Mouse (Mus musculus) hindbrain, embryonic 10.5 days (tissue): ENCODE measurements around the gene Pcsk5. TPM values are rescaled to one million over a fixed set of nuclear protein-coding genes. Genes with fewer than 3 reads are reported as not detected.
A peak's percentile ranks its signal among the peaks of the same experiment; 100 is the strongest.

ENCODE experiments used
- DNase-seq: peaks from one replicate; pipeline ENCODE4 v3.0.0-alpha.2; 2017; ENCODE audit warnings: low spot score
- H3K27ac ChIP-seq: fragments of 300-500 bp; sonication (generic); 2 replicates; pipeline ENCODE4 v1.5.1; 2016; ENCODE audit warnings: mild to moderate bottlenecking, moderate library complexity
- H3K27me3 ChIP-seq: fragments of 300-500 bp; sonication (generic); 2 replicates; pipeline ENCODE4 v1.6.1; 2016; ENCODE audit warnings: mild to moderate bottlenecking; ENCODE audit not compliant: poor library complexity, insufficient read depth, severe bottlenecking
- H3K36me3 ChIP-seq: fragments of 300-500 bp; sonication (generic); 2 replicates; pipeline ENCODE4 v1.6.1; 2016; ENCODE audit warnings: mild to moderate bottlenecking, moderate library complexity
- H3K4me1 ChIP-seq: fragments of 300-500 bp; sonication (generic); replicated peaks from 2 replicates; pipeline ENCODE4 v1.6.1; 2016; ENCODE audit warnings: mild to moderate bottlenecking
- H3K4me3 ChIP-seq: fragments of 300-500 bp; sonication (generic); 2 replicates; pipeline ENCODE4 v1.5.1; 2016; ENCODE audit warnings: mild to moderate bottlenecking, moderate library complexity
- H3K9me3 ChIP-seq: fragments of 300-500 bp; sonication (generic); 2 replicates; pipeline ENCODE4 v1.6.1; 2016; ENCODE audit warnings: mild to moderate bottlenecking, moderate library complexity
- WGBS: fragments of 180-500 bp; shearing (Covaris S2); methylation state at CpG from one replicate; pipeline ENCODE4 v1.1.7; 2016; 5-methylcytosine and 5-hydroxymethylcytosine counted together
- polyA plus RNA-seq: library from polyadenylated mRNA; unstranded; fragments of >200 nt; fragmentation: Nextera tagmentation; extraction: Ambion mirVana; gene quantifications from 2 replicates; pipeline ENCODE4 v1.2.1, GENCODE M21; 2016

Gene Pcsk5
- polyA plus RNA-seq, 1 experiment from 2014 or later, result 7.5 TPM

DNA sequence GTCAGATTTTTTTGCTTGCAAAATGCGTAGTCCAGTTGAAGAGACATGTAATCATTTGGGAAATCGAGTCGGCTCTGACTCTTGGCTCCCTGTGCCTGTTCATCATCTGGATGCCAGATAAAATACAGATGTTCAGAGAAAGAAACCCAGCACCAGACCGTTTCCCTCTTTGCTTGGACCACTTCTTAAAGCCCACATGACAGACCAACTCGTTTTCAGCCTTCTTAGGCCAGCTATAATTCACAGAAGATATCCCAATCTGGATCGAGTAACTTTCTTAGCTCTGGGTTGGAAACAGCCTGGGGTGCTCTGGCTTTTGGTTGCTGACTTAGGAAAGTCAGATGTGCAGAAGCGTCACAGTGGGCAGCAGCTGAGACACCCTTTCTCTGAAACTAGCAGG, 365.6 kb downstream of the Pcsk5 start:
- no peak overlapping the region for H3K27ac ChIP-seq
- no peaks in the 10 kb centered on the region for H3K9me3 ChIP-seq
- DNase-seq, result no peak
- H3K4me3 ChIP-seq, result no peak overlapping the region
- no peaks in the 10 kb centered on the region for H3K4me1 ChIP-seq
- H3K27me3 ChIP-seq, result no peaks in the 10 kb centered on the region
- H3K36me3 ChIP-seq, result no peaks in the 10 kb centered on the region
- 80% methylated on average over 7 of the region's 7 CpGs for WGBS

DNA sequence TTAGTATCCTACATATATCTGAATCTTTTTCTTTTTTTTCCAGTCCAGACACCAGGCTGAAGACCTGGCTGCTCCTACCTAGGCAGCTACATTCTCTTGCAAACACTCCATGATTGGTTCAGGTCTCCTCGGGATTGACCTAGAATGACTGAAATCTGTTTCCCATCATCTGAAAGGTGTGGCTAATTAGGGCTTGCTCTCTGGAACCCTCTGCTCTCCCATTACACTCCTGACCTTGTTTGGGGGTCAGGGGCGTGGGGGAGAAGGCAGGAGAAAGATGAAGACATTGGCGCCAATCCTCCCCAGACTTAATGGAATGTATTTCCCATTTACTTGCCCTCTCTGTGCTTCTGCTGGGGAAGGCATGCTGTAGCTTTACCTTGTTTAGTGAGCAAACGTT, 366.2 kb downstream of the Pcsk5 start:
- peak; percentile 19 for DNase-seq
- Histone ChIP-seq H3K9me3 (no peaks in the 10 kb centered on the region), H3K27ac (no peak overlapping the region), H3K27me3 (no peaks in the 10 kb centered on the region), H3K4me3 (no peak overlapping the region), H3K4me1 (no peaks in the 10 kb centered on the region), H3K36me3 (no peaks in the 10 kb centered on the region)
- 67% methylated on average over 4 of the region's 4 CpGs for WGBS

DNA sequence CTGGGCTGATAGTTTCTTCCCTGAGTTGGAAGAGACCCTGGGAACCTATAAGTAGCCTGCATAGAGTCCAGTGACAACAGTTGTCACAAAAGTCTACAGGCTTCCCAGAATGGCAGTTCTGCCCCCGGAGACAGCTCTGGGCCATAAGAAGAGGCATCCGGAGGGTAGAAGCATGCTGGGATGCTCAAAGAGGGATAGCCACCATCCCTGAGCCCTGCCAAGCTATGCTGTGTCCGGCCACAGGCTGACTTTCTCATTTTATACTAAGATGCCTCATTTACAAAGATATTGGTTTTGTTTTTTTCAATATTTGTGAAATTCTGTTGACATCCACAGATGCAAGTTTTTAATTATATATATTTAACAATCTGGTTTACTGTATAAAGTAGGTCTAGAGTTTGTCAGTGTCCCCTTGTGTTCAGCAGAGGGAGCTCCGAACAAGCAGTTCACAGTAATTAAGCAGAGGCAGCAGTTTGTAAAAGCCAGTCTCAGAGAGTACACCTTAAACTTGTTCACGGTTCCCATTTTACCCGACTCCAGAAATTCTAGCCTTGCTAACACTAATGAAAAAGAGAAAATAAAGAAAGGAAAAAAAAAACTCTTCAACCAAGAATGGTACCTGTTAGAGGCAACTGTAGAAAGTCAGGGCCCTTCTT, 369.7 kb downstream of the Pcsk5 start:
- 65% methylated on average over 6 of the region's 6 CpGs for WGBS
- no peak overlapping the region for H3K4me3 ChIP-seq
- H3K27me3 ChIP-seq, result no peaks in the 10 kb centered on the region
- no peaks in the 10 kb centered on the region for H3K36me3 ChIP-seq
- no peaks in the 10 kb centered on the region for H3K9me3 ChIP-seq
- no peak overlapping the region for H3K27ac ChIP-seq
- DNase-seq, result no peak
- no peaks in the 10 kb centered on the region for H3K4me1 ChIP-seq

DNA sequence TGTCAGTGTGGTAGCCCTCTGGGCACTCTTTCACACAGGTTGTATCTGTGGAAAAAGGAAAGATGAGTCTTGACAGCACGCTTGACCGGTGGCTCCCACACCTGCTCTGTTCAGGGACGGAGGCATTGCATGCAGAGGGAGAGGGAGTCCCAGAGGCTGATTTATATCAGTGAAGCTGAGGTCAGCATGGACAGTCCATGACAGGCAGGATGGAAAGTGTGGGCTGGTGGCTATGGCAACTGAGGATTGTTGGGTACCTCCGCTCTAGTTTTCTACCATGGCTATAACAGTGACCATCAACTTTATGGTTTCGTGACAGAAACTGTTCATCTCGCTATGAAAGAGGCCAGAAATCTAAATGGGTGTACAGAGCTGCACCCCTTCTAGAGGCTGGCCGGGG, 385.4 kb downstream of the Pcsk5 start:
- Histone ChIP-seq H3K27me3 (no peaks in the 10 kb centered on the region), H3K36me3 (no peaks in the 10 kb centered on the region), H3K4me1 (no peaks in the 10 kb centered on the region), H3K4me3 (no peak overlapping the region), H3K27ac (no peak overlapping the region), H3K9me3 (no peaks in the 10 kb centered on the region)
- DNase-seq, result no peak
- 87% methylated on average over 7 of the region's 7 CpGs for WGBS

DNA sequence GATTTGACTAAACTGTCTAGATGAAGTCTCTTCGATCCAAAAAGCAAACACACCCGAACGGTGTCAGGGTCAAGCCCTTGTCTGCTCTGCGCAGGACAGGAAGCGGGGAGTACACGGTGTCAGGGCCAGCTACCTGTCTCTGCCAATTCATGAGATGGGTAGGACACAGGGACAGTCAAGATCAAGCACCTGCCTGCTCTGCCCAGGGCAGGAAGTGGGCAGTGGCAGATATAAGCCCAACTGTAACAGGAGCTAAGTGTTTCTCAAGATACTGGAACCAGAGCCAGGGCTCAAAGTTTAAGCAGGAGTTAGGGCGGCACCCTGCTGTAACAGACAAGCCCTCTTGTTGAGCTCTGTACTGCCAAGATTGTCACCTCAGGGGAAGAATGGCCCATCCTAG, 393.9 kb downstream of the Pcsk5 start:
- DNase-seq, result no peak
- H3K4me1 ChIP-seq, result no peaks in the 10 kb centered on the region
- no peak overlapping the region for H3K4me3 ChIP-seq
- H3K9me3 ChIP-seq, result no peaks in the 10 kb centered on the region
- 90% methylated on average over 7 of the region's 7 CpGs for WGBS
- no peak overlapping the region for H3K27ac ChIP-seq
- H3K27me3 ChIP-seq, result no peaks in the 10 kb centered on the region
- no peaks in the 10 kb centered on the region for H3K36me3 ChIP-seq

DNA sequence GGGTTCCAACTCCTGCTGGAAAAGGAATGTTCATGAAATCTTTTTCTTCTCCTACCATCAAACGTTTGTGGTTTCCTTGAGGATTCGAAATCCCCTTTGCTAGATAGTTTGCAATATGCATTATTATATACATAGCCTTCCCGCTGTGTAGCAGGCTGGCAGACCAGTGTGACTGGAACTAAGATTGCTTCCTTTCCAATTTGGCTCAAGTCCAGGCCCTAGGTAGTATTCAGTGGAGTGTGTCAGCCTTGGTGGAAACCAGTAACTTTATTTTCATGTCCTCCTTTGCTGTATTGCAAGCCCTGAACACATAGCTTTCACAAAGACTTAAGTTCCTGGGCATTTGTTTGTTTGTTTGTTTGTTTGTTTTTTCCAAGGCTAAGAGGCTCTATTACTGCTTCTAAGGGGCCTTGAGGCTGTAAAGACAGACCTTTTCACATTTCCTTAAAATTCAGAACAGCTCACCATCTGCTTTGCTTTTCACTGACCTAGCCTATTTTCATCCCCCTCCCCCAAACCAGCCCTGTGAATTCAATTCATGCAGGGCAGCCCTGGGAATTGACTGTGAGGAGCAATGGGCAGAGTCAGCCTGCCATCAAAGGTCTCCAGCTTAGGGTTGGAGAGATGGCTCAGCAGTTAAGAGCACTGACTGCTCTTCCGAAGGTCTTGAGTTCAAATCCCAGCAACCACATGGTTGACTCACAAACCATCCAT, 397.8 kb downstream of the Pcsk5 start:
- Histone ChIP-seq H3K27me3 (no peaks in the 10 kb centered on the region), H3K4me3 (no peak overlapping the region), H3K27ac (no peak overlapping the region), H3K4me1 (no peaks in the 10 kb centered on the region), H3K9me3 (no peaks in the 10 kb centered on the region), H3K36me3 (no peaks in the 10 kb centered on the region)
- WGBS, result 78% methylated on average over 4 of the region's 4 CpGs
- DNase-seq, result no peak

DNA sequence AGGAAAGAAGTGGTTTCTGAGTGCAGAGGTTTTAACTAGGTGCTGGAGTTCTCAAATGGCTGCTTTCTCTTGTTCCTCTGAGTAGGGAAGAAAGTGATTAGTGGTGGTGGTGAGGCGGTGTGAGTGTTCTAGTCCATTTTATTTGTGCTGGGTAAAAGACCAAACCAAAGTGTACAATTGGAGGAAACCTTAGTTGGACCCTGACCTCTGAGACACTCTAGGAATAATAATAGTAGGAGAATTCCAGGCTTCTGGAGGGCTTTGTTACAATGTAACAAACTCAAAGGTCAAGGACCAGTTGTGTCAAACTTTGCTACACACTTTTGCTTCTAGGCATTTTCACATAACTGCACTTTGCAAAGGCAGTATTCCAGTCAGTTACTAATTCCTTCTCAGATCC, 400.8 kb downstream of the Pcsk5 start:
- H3K4me3 ChIP-seq, result no peak overlapping the region
- H3K9me3 ChIP-seq, result no peaks in the 10 kb centered on the region
- no peak for DNase-seq
- WGBS, result 86% methylated on average over 1 of the region's 1 CpGs
- no peaks in the 10 kb centered on the region for H3K36me3 ChIP-seq
- no peaks in the 10 kb centered on the region for H3K4me1 ChIP-seq
- H3K27ac ChIP-seq, result no peak overlapping the region
- H3K27me3 ChIP-seq, result no peaks in the 10 kb centered on the region

DNA sequence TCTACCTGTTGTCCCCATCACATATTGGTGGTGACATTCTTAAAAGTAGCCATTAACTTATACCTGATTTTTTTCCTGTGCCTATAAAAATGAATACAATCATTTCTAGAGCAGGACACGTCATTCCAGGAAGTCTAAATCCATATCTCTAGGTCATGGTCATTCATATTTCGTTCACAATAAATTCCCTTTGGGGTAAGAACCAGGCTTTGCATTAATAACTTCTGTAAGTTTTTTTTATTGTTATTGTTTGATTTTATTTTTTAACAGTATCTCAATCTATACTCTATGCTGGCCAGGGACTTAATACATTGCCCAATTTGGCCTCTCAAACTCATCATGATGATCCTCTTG, 408.9 kb downstream of the Pcsk5 start:
- no peak for DNase-seq
- no peak overlapping the region for H3K27ac ChIP-seq
- WGBS, result 93% methylated on average over 2 of the region's 2 CpGs
- no peaks in the 10 kb centered on the region for H3K4me1 ChIP-seq
- no peaks in the 10 kb centered on the region for H3K27me3 ChIP-seq
- no peak overlapping the region for H3K4me3 ChIP-seq
- no peaks in the 10 kb centered on the region for H3K9me3 ChIP-seq
- no peaks in the 10 kb centered on the region for H3K36me3 ChIP-seq

DNA sequence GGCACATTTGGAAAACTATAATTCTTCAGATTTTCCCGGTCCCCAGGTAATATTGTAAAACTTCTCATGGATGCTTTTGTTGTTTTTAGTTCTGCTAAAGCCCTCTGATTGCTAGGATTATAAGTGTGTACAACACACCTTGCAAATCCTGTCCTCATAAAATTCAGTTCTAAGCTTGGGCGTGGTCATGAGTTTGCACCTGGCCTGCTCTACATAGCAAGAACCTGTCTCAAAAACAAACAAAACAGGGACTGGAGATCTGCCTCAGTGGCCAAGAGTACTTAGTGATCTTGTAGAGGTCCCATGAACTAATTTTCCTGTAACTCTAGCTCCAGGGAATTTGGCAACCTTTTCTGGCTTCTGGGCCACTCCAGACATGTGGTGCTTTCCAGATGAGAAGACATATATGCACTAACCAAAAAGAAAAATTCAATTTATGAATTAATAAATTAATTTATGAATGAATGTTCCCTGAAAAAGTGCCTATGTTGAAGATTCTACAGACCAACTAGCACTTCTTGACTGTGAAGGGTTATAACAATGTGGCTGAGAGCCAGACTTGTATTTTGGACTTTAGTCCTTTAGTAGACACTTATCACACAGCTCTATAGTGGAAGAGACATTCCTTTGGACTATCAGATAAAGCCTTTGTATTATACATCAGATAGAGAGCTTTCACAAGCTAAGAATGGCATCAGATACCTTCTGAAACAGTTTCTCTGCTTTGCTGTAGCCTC, 409.4 kb downstream of the Pcsk5 start:
- Histone ChIP-seq H3K9me3 (no peaks in the 10 kb centered on the region), H3K27ac (no peak overlapping the region), H3K4me3 (no peak overlapping the region), H3K36me3 (no peaks in the 10 kb centered on the region), H3K4me1 (no peaks in the 10 kb centered on the region), H3K27me3 (no peaks in the 10 kb centered on the region)
- DNase-seq, result no peak
- WGBS, result 91% methylated on average over 2 of the region's 2 CpGs

DNA sequence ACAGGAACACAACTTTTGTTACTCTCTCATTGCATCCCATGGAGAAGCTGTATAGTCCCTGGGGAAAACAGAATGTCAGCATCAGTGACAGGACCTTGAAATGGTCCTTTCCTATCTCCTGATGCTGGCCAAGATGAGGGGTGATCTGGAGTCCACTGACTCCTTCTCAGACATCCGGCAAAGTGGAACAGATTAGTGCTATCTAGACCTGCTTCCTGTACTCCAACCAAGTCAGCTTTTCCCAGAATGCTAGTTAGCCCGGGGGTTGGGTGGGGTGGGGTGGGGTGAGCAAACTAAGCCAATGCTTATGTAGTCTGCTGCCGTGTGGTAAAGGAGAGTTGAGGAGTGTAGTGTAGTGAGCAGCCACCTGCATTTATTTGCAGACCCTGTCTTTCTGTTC, 414.1 kb downstream of the Pcsk5 start:
- no peaks in the 10 kb centered on the region for H3K27me3 ChIP-seq
- DNase-seq, result no peak
- H3K4me3 ChIP-seq, result no peak overlapping the region
- H3K27ac ChIP-seq, result no peak overlapping the region
- H3K4me1 ChIP-seq, result no peaks in the 10 kb centered on the region
- 88% methylated on average over 3 of the region's 3 CpGs for WGBS
- no peaks in the 10 kb centered on the region for H3K36me3 ChIP-seq
- no peaks in the 10 kb centered on the region for H3K9me3 ChIP-seq

DNA sequence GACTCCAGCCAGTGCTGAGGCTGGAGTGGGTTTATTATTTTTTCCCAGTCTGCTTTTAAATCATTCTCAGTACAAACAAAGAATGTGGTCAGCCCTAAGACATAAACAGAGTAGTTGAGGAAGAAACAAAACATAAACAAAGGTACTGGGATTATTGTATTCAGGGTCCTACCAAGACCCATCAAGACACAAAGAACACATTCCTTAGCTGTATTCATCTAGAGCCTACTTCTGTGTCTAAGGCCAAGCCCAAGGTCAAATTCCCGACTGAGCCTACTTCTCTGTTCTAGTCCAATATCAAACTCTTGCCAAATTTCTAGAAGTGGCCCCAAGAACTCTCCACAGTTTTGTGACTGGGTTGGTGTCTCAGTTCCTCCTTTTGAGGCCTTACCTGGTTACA, 419.6 kb downstream of the Pcsk5 start:
- Histone ChIP-seq H3K4me1 (no peaks in the 10 kb centered on the region), H3K27me3 (no peaks in the 10 kb centered on the region), H3K27ac (no peak overlapping the region), H3K36me3 (no peaks in the 10 kb centered on the region), H3K4me3 (no peak overlapping the region), H3K9me3 (no peaks in the 10 kb centered on the region)
- no peak for DNase-seq
- WGBS, result 78% methylated on average over 1 of the region's 1 CpGs

DNA sequence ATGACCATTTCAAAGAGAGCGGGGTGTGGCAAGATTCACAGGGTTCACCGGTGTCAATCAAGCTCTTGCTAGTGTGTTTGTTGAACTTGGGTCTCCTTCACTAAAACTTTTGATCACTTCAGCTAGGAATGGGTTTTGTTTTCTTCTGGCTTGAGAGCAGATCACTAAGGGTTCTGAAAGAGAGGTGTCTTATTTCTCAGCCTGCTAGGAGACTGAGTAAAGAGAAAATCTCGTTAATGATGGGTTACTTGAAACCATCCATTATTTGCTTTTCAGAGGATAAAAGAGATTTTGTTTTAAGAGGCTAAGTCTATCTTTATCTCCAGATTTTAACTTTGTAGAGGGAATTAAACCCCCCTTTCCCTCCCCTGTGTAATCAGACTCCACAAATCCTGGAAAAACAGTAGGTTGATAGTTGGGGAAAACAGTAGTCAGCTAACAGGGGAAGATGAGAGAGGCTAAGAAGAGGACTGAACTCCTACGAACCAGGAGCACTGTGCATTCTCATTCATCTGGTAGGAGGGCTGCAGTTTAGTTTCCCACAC, 424.4 kb downstream of the Pcsk5 start:
- H3K27me3 ChIP-seq, result no peaks in the 10 kb centered on the region
- H3K9me3 ChIP-seq, result no peaks in the 10 kb centered on the region
- no peak overlapping the region for H3K4me3 ChIP-seq
- no peaks in the 10 kb centered on the region for H3K36me3 ChIP-seq
- WGBS, result 60% methylated on average over 4 of the region's 4 CpGs
- H3K4me1 ChIP-seq, result no peaks in the 10 kb centered on the region
- DNase-seq, result no peak
- no peak overlapping the region for H3K27ac ChIP-seq

DNA sequence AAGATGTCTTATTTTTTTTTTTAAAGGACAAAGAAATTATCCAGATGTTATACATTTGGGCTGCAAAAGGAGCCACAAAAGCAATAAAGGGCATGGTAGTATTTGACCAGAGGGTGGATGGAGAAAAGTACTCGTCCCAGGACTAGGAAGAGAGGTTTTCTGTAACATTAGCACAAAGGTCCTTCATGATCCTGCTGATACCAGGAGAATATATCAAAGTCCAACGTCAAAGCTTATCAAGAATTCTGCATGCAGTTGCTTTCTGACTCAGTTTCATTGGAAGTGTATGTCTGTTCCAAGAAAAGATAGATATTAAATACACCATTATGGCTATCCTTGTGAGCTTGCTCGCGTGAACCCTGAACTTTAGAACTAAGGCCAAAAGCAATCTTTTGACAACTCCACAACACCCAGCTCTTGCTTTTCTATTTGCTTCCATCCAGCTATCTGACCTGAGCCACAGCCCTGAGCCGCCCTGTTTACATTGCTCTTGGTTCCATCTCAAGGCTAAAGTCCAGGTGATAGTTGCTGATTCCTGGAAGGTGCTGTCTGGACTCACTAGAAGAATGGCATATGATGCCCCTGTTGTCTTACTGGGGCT, 426.9 kb downstream of the Pcsk5 start:
- DNase-seq, result no peak

More for the DNA sequence above, 426.9 kb downstream of the Pcsk5 start:
- Histone ChIP-seq H3K4me3 (no peak overlapping the region), H3K27me3 (no peaks in the 10 kb centered on the region), H3K9me3 (peaks cover 10% of the 10 kb centered on the region; the same call in 1 of the 2 replicates), H3K27ac (no peak overlapping the region), H3K36me3 (no peaks in the 10 kb centered on the region), H3K4me1 (no peaks in the 10 kb centered on the region)
- WGBS, result 90% methylated on average over 5 of the region's 5 CpGs
